Mouse (Mus musculus) neural tube, embryonic 12.5 days (tissue): ENCODE measurements around the gene Gm13691. TPM values are rescaled to one million over a fixed set of nuclear protein-coding genes. Genes with fewer than 3 reads are reported as not detected.
"Not testable (repeated sequence)": the region's sequence is repeated elsewhere in the genome, so short reads cannot be mapped to it uniquely, and the experiment has no call there.

ENCODE experiments used
- ATAC-seq: fragments of 200-750 bp; cut with Nextera tagmentation; 2 replicates; pipeline ENCODE4 v1.8.0; 2017; ENCODE audit warnings: low read depth, mild to moderate bottlenecking, moderate TSS enrichment, moderate library complexity; ENCODE audit not compliant: low FRiP score
- H3K27ac ChIP-seq: fragments of 300-500 bp; sonication (generic); 2 replicates; pipeline ENCODE4 v1.5.1; 2016
- H3K27me3 ChIP-seq: fragments of 300-500 bp; sonication (generic); replicated peaks from 2 replicates; pipeline ENCODE4 v1.6.1; 2016; ENCODE audit warnings: mild to moderate bottlenecking
- H3K36me3 ChIP-seq: fragments of 300-500 bp; sonication (generic); 2 replicates; pipeline ENCODE4 v1.6.1; 2016; ENCODE audit warnings: mild to moderate bottlenecking
- H3K4me1 ChIP-seq: fragments of 300-500 bp; sonication (generic); 2 replicates; pipeline ENCODE4 v1.6.1; 2016
- H3K4me2 ChIP-seq: fragments of 300-500 bp; sonication (generic); replicated peaks from 2 replicates; pipeline ENCODE4 v1.6.1; 2016; ENCODE audit warnings: mild to moderate bottlenecking
- H3K4me3 ChIP-seq: fragments of 300-500 bp; sonication (generic); 2 replicates; pipeline ENCODE4 v1.5.1; 2016
- H3K9ac ChIP-seq: fragments of 300-500 bp; sonication (generic); 2 replicates; pipeline ENCODE4 v1.6.1; 2016; ENCODE audit warnings: mild to moderate bottlenecking
- H3K9me3 ChIP-seq: fragments of 300-500 bp; sonication (generic); 2 replicates; pipeline ENCODE4 v1.6.1; 2016; ENCODE audit warnings: mild to moderate bottlenecking
- WGBS: fragments of 180-500 bp; shearing (Covaris S2); methylation state at CpG from one replicate; pipeline ENCODE4 v1.1.7; 2016; 5-methylcytosine and 5-hydroxymethylcytosine counted together
- polyA plus RNA-seq: library from polyadenylated mRNA; unstranded; fragments of >200 nt; fragmentation: Nextera tagmentation; extraction: Ambion mirVana; gene quantifications from 2 replicates; pipeline ENCODE4 v1.2.1, GENCODE M21; 2016

The Gm13691 gene
- polyA plus RNA-seq, 1 experiment from 2014 or later = not detected

DNA sequence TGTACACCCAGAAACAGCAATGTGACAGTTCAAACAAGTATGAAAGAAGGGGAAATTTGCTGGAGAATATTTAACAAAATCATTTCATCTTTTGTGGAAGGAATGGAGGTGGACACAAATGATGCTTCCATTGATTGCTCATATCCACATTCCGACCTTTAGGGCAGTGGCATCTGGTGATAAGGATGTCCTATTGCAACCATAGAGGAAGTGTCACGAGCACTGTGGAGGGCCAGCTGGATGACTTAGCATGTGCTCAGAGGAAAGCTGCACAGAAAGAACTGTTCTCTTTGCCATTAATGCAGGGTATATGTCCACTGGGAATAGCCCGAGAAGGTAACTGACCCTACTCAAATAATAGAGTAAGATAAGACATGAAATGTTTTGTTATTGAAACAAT is 19.5 kb downstream of the Gm13691 start:
- Histone ChIP-seq H3K36me3 (no peaks in the 10 kb centered on the region), H3K9me3 (no peaks in the 10 kb centered on the region), H3K27ac (no peak overlapping the region), H3K9ac (no peak overlapping the region), H3K4me3 (no peak overlapping the region), H3K27me3 (no peaks in the 10 kb centered on the region), H3K4me2 (no peak overlapping the region), H3K4me1 (no peaks in the 10 kb centered on the region)
- ATAC-seq = no peak
- WGBS = 85% methylated on average over 3 of the region's 3 CpGs

- no peaks in the 10 kb centered on the region for H3K27me3 ChIP-seq
- H3K4me3 ChIP-seq = no peak overlapping the region
- no peaks in the 10 kb centered on the region for H3K36me3 ChIP-seq
- H3K4me2 ChIP-seq = no peak overlapping the region
- no peaks in the 10 kb centered on the region for H3K9me3 ChIP-seq
- no peak for ATAC-seq
- H3K27ac ChIP-seq = no peak overlapping the region
- no peaks in the 10 kb centered on the region for H3K4me1 ChIP-seq
- H3K9ac ChIP-seq = no peak overlapping the region
- 85% methylated on average over 6 of the region's 6 CpGs for WGBS
These were observed 24.2 kb downstream of the Gm13691 start for GRCm38 (mm10) chr2:84014572-84014971.

GRCm38 (mm10) chr2:84016291-84016690 is 25.9 kb downstream of the Gm13691 start:
- not testable (repeated sequence) for H3K36me3 ChIP-seq, H3K4me3 ChIP-seq, H3K27me3 ChIP-seq, H3K27ac ChIP-seq, H3K9ac ChIP-seq, H3K4me1 ChIP-seq, H3K4me2 ChIP-seq, H3K9me3 ChIP-seq, ATAC-seq
- WGBS = 77% methylated on average over 5 of the region's 5 CpGs

DNA sequence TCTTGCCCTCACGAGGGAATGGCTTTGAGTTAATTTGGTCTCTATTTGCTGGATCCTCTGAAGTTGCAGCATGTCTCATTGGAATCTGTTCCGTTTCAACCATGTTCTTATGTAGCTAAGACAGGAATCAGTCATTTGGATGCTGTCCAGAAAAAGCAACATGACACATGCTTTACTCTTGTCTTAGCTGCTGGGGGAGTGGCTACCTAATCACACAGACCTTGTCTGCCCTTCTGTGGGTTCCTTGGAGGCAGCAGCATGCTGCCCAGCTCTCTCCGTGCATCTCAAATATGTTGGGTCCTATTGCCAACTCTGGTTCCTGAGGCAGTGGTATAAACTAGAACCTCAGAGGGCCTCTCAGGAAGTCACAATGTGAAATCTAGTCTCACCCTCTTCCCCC is 28.0 kb downstream of the Gm13691 start:
- 85% methylated on average over 3 of the region's 3 CpGs for WGBS

GRCm38 (mm10) chr2:84019519-84020305 is 29.4 kb downstream of the Gm13691 start:
- no peaks in the 10 kb centered on the region for H3K36me3 ChIP-seq
- H3K4me3 ChIP-seq = no peak overlapping the region
- no peaks in the 10 kb centered on the region for H3K4me1 ChIP-seq
- WGBS = 76% methylated on average over 8 of the region's 8 CpGs
- no peaks in the 10 kb centered on the region for H3K27me3 ChIP-seq
- no peak overlapping the region for H3K9ac ChIP-seq
- H3K4me2 ChIP-seq = no peak overlapping the region
- H3K9me3 ChIP-seq = no peaks in the 10 kb centered on the region
- H3K27ac ChIP-seq = no peak overlapping the region
- ATAC-seq = no peak

More for the DNA sequence above, 28.0 kb downstream of the Gm13691 start:
- Histone ChIP-seq H3K9me3 (no peaks in the 10 kb centered on the region), H3K27ac (no peak overlapping the region), H3K4me3 (no peak overlapping the region), H3K27me3 (no peaks in the 10 kb centered on the region), H3K36me3 (no peaks in the 10 kb centered on the region), H3K9ac (no peak overlapping the region), H3K4me2 (no peak overlapping the region), H3K4me1 (no peaks in the 10 kb centered on the region)
- ATAC-seq = no peak

GRCm38 (mm10) chr2:84021930-84022329 is 31.6 kb downstream of the Gm13691 start:
- Histone ChIP-seq H3K27ac (no peak overlapping the region), H3K4me2 (no peak overlapping the region), H3K36me3 (no peaks in the 10 kb centered on the region), H3K27me3 (no peaks in the 10 kb centered on the region), H3K9ac (no peak overlapping the region), H3K4me3 (no peak overlapping the region), H3K9me3 (no peaks in the 10 kb centered on the region), H3K4me1 (no peaks in the 10 kb centered on the region)
- WGBS = 78% methylated on average over 2 of the region's 2 CpGs
- ATAC-seq = no peak

DNA sequence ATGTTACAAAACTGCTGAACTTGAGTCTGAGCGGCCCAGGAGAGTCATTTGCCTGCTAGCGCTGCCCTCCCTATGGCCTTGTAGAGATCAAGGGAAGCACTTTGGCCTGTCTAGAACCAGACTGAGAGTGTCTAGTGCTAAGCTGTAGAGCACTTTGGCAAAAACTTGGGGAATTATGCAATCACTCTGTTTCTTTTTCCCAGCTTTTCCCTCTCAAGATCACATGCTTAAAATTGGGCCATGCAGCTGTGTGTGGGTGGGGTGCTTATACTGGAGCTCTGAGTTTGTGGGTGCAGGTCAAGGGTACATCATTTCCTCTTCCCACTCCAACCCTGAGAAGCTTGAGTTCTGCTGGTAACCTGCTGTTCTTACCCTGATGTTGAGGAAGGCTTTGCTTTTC is 32.6 kb downstream of the Gm13691 start:
- WGBS = 87% methylated on average over 2 of the region's 2 CpGs
- H3K4me3 ChIP-seq = no peak overlapping the region
- no peaks in the 10 kb centered on the region for H3K9me3 ChIP-seq
- no peak for ATAC-seq
- H3K4me2 ChIP-seq = no peak overlapping the region
- H3K27me3 ChIP-seq = no peaks in the 10 kb centered on the region
- no peaks in the 10 kb centered on the region for H3K36me3 ChIP-seq
- no peaks in the 10 kb centered on the region for H3K4me1 ChIP-seq
- H3K27ac ChIP-seq = no peak overlapping the region
- H3K9ac ChIP-seq = no peak overlapping the region

- ATAC-seq = no peak
- Histone ChIP-seq H3K36me3 (no peaks in the 10 kb centered on the region), H3K9ac (no peak overlapping the region), H3K4me3 (no peak overlapping the region), H3K27ac (no peak overlapping the region), H3K9me3 (no peaks in the 10 kb centered on the region), H3K27me3 (no peaks in the 10 kb centered on the region), H3K4me1 (no peaks in the 10 kb centered on the region), H3K4me2 (no peak overlapping the region)
- WGBS = 88% methylated on average over 2 of the region's 2 CpGs
These were observed 33.0 kb downstream of the Gm13691 start for GRCm38 (mm10) chr2:84023319-84023718.

GRCm38 (mm10) chr2:84025217-84025616 is 34.9 kb downstream of the Gm13691 start:
- H3K9ac ChIP-seq = no peak overlapping the region
- H3K27ac ChIP-seq = no peak overlapping the region
- H3K27me3 ChIP-seq = no peaks in the 10 kb centered on the region
- H3K9me3 ChIP-seq = no peaks in the 10 kb centered on the region
- ATAC-seq = no peak
- no peaks in the 10 kb centered on the region for H3K4me1 ChIP-seq
- no peak overlapping the region for H3K4me3 ChIP-seq
- no peak overlapping the region for H3K4me2 ChIP-seq
- 77% methylated on average over 4 of the region's 4 CpGs for WGBS
- no peaks in the 10 kb centered on the region for H3K36me3 ChIP-seq

DNA sequence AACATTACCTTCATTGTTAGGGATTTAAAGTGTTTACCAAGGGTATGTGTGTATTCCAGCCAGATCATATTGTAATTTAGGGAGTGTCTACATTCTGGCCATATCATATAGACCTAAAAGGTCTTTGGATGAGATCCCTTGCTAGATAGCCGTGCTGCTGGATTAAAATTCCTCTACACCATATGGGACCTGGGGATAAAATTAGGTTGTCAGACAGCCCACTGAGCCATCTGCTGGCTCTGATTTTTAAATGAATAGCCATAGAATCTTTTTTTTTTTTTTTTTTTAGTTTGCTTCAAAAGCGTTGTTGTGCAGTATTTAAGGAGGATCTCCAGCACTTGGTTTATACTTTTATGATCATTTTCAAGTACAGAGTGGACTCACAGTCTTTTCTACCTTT is 42.2 kb downstream of the Gm13691 start:
- no peak for ATAC-seq
- Histone ChIP-seq H3K4me3 (no peak overlapping the region), H3K4me2 (no peak overlapping the region), H3K9ac (no peak overlapping the region), H3K27me3 (no peaks in the 10 kb centered on the region), H3K36me3 (no peaks in the 10 kb centered on the region), H3K9me3 (no peaks in the 10 kb centered on the region), H3K4me1 (no peaks in the 10 kb centered on the region), H3K27ac (no peak overlapping the region)
- 83% methylated on average over 2 of the region's 2 CpGs for WGBS

GRCm38 (mm10) chr2:84035997-84036396 is 45.6 kb downstream of the Gm13691 start:
- H3K27me3 ChIP-seq = no peaks in the 10 kb centered on the region
- H3K4me2 ChIP-seq = no peak overlapping the region
- H3K36me3 ChIP-seq = no peaks in the 10 kb centered on the region
- H3K9ac ChIP-seq = no peak overlapping the region
- WGBS = 89% methylated on average over 4 of the region's 4 CpGs
- no peak overlapping the region for H3K4me3 ChIP-seq
- no peaks in the 10 kb centered on the region for H3K4me1 ChIP-seq
- H3K9me3 ChIP-seq = no peaks in the 10 kb centered on the region
- no peak overlapping the region for H3K27ac ChIP-seq
- ATAC-seq = no peak

DNA sequence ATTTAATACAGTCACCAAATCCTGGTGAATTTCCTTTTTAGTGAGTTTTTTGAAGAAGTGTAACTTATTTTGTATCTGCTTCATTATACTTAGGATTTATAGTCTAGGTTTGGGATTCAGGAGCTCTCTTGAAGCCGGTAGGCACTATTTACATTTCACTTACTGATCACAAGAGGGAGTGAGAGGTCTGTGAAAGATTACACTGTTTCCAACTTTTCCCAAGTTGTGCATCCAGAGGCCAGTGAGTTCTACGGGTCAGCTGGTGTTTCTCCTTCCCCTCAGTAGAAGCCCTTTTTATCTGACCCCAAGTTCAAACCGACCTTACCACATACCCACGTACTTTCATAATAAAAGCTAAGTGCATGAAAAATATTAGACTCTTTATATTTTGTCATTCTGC is 47.0 kb downstream of the Gm13691 start:
- Histone ChIP-seq H3K9ac (no peak overlapping the region), H3K27ac (no peak overlapping the region), H3K4me3 (no peak overlapping the region), H3K9me3 (no peaks in the 10 kb centered on the region), H3K4me1 (no peaks in the 10 kb centered on the region), H3K4me2 (no peak overlapping the region), H3K36me3 (no peaks in the 10 kb centered on the region), H3K27me3 (no peaks in the 10 kb centered on the region)
- 36% methylated on average over 4 of the region's 4 CpGs for WGBS
- no peak for ATAC-seq

GRCm38 (mm10) chr2:84037943-84038342 is 47.6 kb downstream of the Gm13691 start:
- H3K36me3 ChIP-seq, H3K27ac ChIP-seq, H3K4me2 ChIP-seq, ATAC-seq, H3K4me1 ChIP-seq, H3K4me3 ChIP-seq, H3K9ac ChIP-seq, H3K27me3 ChIP-seq, H3K9me3 ChIP-seq: not testable (repeated sequence)
- WGBS = 89% methylated on average over 1 of the region's 1 CpGs
